Mouse (Mus musculus): ENCODE measurements around the gene Pitpnc1.

The Pitpnc1 gene

GRCm38 (mm10) chr11:107437723-107438122 lies 32.8 kb downstream of the Pitpnc1 start:
- no peak for DNase-seq

GRCm38 (mm10) chr11:107435776-107436449 lies 34.6 kb downstream of the Pitpnc1 start:
- no peak for DNase-seq

DNA sequence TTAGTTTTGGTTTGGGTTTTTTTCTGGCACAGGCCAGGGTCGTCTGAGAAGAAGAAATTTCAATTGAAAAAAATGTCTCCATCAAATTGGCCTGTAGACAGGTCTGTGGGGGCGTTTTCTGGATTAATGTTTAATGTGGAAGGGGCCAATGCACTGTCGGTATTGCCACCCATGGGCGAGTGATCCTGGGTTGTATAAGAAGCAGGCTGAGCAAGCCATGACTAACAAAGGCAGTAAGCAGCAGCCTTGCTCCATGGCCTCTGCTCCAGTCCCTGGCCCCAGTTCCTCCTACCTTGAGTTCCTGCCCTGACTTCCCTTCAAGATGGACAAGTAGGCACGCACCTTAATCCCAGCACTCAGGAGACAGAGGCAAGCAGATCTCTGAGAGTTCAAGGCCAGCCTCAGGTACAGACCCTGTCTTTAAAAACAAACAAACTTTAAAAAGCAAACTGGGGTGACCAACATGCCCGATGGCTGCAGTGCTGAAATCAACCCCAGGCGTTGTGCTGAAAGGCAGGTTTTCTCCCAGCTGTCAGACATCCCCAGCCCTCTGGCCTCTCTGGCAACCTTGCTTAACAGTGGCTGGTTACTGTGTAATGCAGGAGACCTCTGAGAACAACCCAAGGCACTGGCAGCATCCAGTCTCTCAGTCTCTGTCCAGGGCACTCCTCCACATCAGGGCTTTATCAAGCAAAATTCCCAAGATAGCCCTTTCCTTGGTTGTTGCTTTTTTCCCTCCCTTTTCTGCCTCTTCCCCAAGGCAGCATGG lies 39.1 kb downstream of the Pitpnc1 start:
- DNase-seq: no peak

DNA sequence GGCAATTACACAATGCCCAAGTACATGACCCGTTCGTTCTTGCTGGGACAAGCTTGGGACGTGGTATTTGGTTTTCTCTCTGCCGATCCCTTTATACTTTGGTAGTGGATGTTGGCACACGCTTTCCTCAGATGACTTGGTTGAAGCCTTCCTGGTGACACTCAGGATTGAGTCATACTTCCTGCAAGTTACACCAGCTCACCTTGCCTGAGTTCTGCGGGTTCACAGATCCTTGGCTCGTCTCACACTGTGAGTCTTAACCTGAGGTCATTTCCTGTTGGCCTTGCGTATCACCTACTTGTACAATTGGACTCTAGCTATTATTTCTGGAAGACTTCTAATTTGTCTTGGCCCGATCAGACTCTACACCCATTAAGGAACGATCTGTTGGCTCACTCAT lies 42.5 kb downstream of the Pitpnc1 start:
- DNase-seq: no peak

DNA sequence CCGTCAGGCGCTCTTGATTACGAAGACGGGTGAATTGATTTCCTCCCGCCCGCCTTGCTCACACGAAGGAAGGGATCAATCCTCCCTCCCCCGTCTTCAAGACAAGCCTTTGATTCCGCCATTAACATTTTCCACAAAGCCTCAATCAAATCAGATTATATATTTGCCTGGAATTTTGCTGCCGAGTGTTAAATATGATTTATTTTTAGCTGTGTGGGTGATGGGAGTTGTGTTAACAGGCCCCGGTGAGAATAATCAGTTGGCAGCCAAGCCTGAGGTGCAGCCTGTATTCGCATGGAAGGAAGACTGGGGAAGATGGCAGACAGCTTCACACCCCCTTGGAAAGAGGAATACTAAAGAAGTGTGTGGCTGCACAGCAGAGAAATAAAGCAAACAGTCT lies 46.3 kb downstream of the Pitpnc1 start:
- no peak for DNase-seq

- DNase-seq: no peak
Observed at GRCm38 (mm10) chr11:107422356-107422754, 48.1 kb downstream of the Pitpnc1 start.

DNA sequence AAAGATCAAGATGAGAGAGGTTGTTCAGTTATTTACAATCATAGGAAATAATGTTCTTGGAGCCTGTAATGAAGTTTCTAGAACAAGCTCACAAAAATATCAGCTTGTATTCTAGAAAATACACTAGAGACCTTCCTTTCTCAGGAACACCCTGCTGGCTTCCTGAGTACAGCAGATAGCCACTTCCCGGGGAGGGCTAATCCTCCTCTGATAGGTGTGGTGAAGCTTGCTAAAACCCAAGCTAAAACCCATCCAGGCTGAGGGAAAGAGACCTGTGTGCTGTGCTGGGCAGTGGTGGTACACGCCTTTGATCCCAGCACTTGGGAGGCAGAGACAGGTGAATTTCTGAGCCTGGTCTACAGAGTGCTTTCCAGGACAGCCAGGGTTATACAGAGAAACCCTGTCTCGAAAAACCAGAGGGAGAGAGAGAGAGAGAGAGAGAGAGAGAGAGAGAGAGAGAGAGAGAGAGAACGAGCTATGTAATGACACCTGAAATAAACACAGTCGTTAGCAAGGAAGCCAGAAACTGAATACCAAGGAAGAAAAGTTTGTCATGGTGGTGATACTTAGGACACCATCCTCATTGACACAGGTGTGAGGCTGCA lies 48.6 kb downstream of the Pitpnc1 start:
- DNase-seq: no peak

- DNase-seq: no peak
Observed at GRCm38 (mm10) chr11:107419925-107420324, 50.6 kb downstream of the Pitpnc1 start.

DNA sequence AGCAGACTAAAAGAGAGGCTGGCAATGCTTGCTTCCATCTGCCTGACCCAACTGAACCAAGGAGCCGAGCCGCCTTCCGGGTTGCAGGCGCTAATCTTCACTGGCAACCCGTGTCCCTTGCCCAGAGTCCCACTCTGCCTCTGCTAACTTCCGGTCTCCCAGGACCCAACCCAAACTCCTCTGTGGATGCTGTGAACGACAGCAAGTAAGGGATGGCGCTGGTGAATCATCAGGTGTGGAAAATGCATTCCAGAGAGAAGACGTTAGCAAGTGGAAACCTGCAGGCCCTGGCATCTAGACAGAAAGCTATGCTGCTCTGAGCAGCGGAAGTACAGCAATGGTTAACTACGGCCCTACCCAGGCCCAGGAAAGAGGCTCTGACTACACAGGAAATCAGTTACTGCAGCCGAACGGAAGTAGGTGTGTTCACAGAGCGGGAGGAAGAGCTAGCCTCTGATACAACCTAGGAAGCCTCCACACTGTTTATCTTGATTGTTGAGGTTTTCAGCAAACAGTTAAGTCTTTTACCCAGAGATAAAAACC lies 53.4 kb downstream of the Pitpnc1 start:
- DNase-seq: no peak

DNA sequence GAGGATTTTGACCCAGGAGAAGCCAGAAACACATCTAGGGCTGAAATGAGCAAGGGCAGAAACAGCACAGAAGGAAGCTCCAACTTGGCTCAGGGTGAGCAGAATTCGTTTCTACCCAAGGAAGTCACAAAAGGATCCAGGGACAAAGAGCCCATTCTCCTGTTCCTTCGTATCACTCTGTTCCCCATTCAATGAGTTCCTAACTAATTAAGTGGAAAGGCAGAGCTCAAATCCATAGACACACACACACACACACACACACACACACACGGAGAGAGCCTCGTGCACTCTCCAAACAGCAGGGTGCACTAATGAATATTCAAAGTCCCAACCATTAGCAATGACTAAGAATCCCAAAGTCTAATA lies 54.0 kb downstream of the Pitpnc1 start:
- no peak for DNase-seq

GRCm38 (mm10) chr11:107415901-107416560 lies 54.5 kb downstream of the Pitpnc1 start:
- DNase-seq: no peak

GRCm38 (mm10) chr11:107414996-107415747 lies 55.3 kb downstream of the Pitpnc1 start:
- DNase-seq: no peak

- DNase-seq: peak; percentile 47 to 48
Observed at GRCm38 (mm10) chr11:107413251-107413655, 57.2 kb downstream of the Pitpnc1 start.

GRCm38 (mm10) chr11:107412128-107412527 lies 58.4 kb downstream of the Pitpnc1 start:
- no peak for DNase-seq

DNA sequence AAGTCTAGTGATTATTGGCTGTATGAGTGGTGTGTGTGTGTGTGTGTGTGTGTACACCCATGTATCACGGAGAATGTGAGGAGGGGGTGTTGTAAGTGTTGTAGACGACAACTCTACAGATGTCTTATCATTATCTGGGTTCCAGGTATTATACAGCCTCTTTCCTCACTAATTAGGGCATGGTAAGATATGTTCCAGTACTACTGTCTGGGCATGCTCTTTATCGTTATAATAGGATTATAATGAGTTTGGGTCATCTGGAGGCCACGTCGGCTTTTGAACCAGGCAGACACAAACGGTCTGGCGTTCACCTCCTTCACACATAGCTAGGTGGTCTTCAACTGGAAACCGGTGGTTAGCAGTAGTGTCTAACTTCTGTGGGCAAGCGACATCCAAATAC lies 58.9 kb downstream of the Pitpnc1 start:
- no peak for DNase-seq

DNA sequence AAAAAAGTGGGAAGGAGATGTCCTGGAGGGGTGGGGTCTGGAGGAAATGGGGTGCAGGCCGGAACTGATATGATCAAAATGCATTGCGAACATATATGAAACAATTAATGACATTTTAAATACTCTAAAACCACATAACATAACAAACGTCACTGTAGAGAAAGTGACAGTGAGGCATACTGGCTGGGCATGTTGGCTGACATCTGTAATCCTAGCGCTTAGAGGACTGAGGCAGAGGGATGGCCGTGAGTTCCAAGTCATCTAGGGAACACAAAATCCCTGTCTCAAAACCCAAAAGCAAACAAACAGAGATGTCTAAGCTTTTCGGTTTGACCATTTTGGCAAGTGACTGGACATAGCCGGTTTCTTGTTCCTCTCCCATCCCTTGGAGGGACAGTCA lies 59.7 kb downstream of the Pitpnc1 start:
- DNase-seq: no peak

- DNase-seq: no peak
Observed at GRCm38 (mm10) chr11:107410090-107410732, 60.3 kb downstream of the Pitpnc1 start.

DNA sequence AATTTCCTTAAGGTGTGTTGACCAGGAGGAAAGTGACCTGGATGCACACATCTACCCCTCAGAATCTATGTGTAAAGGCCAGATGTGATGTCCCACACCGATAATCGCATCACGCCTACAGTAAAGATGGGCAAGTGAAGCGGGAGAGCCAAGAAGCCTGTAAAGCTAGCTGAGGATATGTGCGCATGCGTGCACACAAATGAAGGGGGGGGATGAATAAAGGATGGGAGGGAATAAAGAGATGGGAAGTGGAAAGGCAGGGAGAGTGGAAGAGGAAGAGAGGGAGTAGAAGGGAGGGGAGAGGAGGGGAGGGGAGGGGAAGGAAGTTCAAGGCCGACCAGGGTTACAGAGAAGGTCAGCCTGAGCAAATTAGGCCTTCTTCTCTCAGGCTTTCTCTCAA lies 61.6 kb downstream of the Pitpnc1 start:
- no peak for DNase-seq

GRCm38 (mm10) chr11:107407698-107408097 lies 62.8 kb downstream of the Pitpnc1 start:
- DNase-seq: no peak

GRCm38 (mm10) chr11:107405606-107406333 lies 64.7 kb downstream of the Pitpnc1 start:
- no peak for DNase-seq

- no peak for DNase-seq
Observed at GRCm38 (mm10) chr11:107403309-107403708, 67.2 kb downstream of the Pitpnc1 start.

All from cerebellum, adult 18-20 months (tissue).